Mouse (Mus musculus): ENCODE measurements around the gene Ntn5. TPM values are rescaled to one million over a fixed set of nuclear protein-coding genes. Genes with fewer than 3 reads are reported as not detected.

Ntn5 gene
- polyA plus RNA-seq (2017; shearing (Covaris generic)): under 1 TPM in 1 of 2 experiments, not detected in 1; 0.30 TPM

GRCm38 (mm10) chr7:45683396-45684050 lies at the start of gene Ntn5:
Gene Ntn5, plus strand, starts transcription at chr7:45684022.

GRCm38 (mm10) chr7:45639561-45640027 lies 44.2 kb upstream of the Ntn5 start, which contains the start of gene Mamstr:
Gene Mamstr, plus strand, starts transcription at chr7:45639977.

GRCm38 (mm10) chr7:45666161-45666560 lies 17.7 kb upstream of the Ntn5 start, which contains the start of gene Fut2:
Gene Fut2, minus strand, starts transcription at chr7:45666394.

GRCm38 (mm10) chr7:45693921-45694591 lies 10.2 kb downstream of the Ntn5 start, which contains the start of gene Sec1:
Gene Sec1, minus strand, starts transcription at chr7:45694402.

GRCm38 (mm10) chr7:45699523-45700141 lies 15.8 kb downstream of the Ntn5 start, which contains the start of gene Car11:
Gene Car11, plus strand, starts transcription at chr7:45699843.

GRCm38 (mm10) chr7:45704730-45705442 lies 21.1 kb downstream of the Ntn5 start, which contains the start of gene Dbp:
Gene Dbp, plus strand, starts transcription at chr7:45705088.

GRCm38 (mm10) chr7:45715090-45715708 lies 31.4 kb downstream of the Ntn5 start, which contains the start of gene Rpl18:
Gene Rpl18, plus strand, starts transcription at chr7:45715457.

GRCm38 (mm10) chr7:45717918-45718297 lies 34.1 kb downstream of the Ntn5 start, which contains the start of gene Sphk2:
Gene Sphk2, minus strand, starts transcription at chr7:45718002.

GRCm38 (mm10) chr7:45720413-45721233 lies 36.8 kb downstream of the Ntn5 start, which contains the start of gene Fam83e:
Gene Fam83e, plus strand, starts transcription at chr7:45721212.

GRCm38 (mm10) chr7:45725713-45726112 lies 41.9 kb downstream of the Ntn5 start, which contains the start of gene Spaca4:
Gene Spaca4, minus strand, starts transcription at chr7:45725813.

Other genes with a start within 250 kb of the Ntn5 start
- gene Gys1, start 249.2 kb upstream of the Ntn5 start, polyA plus RNA-seq (2017; shearing (Covaris generic)): 10 to 100 TPM in 1 of 2 experiments, 1 to 10 TPM in 1; 6.3 to 11.1 TPM
- 10 to 100 TPM; 52.7 to 55.4 TPM for gene Ruvbl2, start 245.9 kb upstream of the Ntn5 start, polyA plus RNA-seq (2017; shearing (Covaris generic))
- 1,000 to 10,000 TPM; 1,818 to 2,133 TPM for gene Ftl1, start 224.1 kb upstream of the Ntn5 start, polyA plus RNA-seq (2017; shearing (Covaris generic))
- 100 to 1,000 TPM; 303 to 346 TPM for gene Bax, start 217.1 kb upstream of the Ntn5 start, polyA plus RNA-seq (2017; shearing (Covaris generic))
- gene Tulp2, start 202.1 kb upstream of the Ntn5 start, polyA plus RNA-seq (2017; shearing (Covaris generic)): under 1 TPM; 0.45 to 0.88 TPM
- gene Gm45808, start 197.2 kb upstream of the Ntn5 start, polyA plus RNA-seq (2017; shearing (Covaris generic)): under 1 TPM in 1 of 2 experiments, not detected in 1; 0.21 TPM
- 1 to 10 TPM in 1 of 2 experiments, under 1 TPM in 1; 0.27 to 1.1 TPM for gene Dhdh, start 195.2 kb upstream of the Ntn5 start, polyA plus RNA-seq (2017; shearing (Covaris generic))
- gene Nucb1, start 173.6 kb upstream of the Ntn5 start, polyA plus RNA-seq (2017; shearing (Covaris generic)): 100 to 1,000 TPM; 193 to 285 TPM
- gene Ppp1r15a, start 157.8 kb upstream of the Ntn5 start, polyA plus RNA-seq (2017; shearing (Covaris generic)): 10 to 100 TPM; 30.0 to 40.4 TPM
- gene Plekha4, start 157.7 kb upstream of the Ntn5 start, polyA plus RNA-seq (2017; shearing (Covaris generic)): under 1 TPM in 1 of 2 experiments, not detected in 1; 0.49 TPM
- gene Hsd17b14, start 129.1 kb upstream of the Ntn5 start, polyA plus RNA-seq (2017; shearing (Covaris generic)): under 1 TPM; 0.85 to 0.86 TPM
- gene Bcat2, start 113.9 kb upstream of the Ntn5 start, polyA plus RNA-seq (2017; shearing (Covaris generic)): 10 to 100 TPM; 61.0 to 61.5 TPM
- not detected for gene Fgf21, start 68.5 kb upstream of the Ntn5 start, polyA plus RNA-seq (2017; shearing (Covaris generic))
- under 1 TPM in 1 of 2 experiments, not detected in 1; 0.11 TPM for gene Fut1, start 66.7 kb upstream of the Ntn5 start, polyA plus RNA-seq (2017; shearing (Covaris generic))
- gene Izumo1, start 62.2 kb upstream of the Ntn5 start, polyA plus RNA-seq (2017; shearing (Covaris generic)): under 1 TPM; 0.48 to 0.64 TPM
- gene Rasip1, start 56.5 kb upstream of the Ntn5 start, polyA plus RNA-seq (2017; shearing (Covaris generic)): 1 to 10 TPM; 1.2 to 1.4 TPM
- 1 to 10 TPM in 1 of 2 experiments, under 1 TPM in 1; 0.16 to 1.8 TPM for gene Mamstr, start 44.0 kb upstream of the Ntn5 start, polyA plus RNA-seq (2017; shearing (Covaris generic))
- under 1 TPM; 0.05 to 0.23 TPM for gene Fut2, start 17.6 kb upstream of the Ntn5 start, polyA plus RNA-seq (2017; shearing (Covaris generic))
- under 1 TPM; 0.11 to 0.87 TPM for gene Sec1, start 10.4 kb downstream of the Ntn5 start, polyA plus RNA-seq (2017; shearing (Covaris generic))
- gene Car11, start 15.8 kb downstream of the Ntn5 start, polyA plus RNA-seq (2017; shearing (Covaris generic)): 1 to 10 TPM; 1.4 to 2.6 TPM
- gene Dbp, start 21.1 kb downstream of the Ntn5 start, polyA plus RNA-seq (2017; shearing (Covaris generic)): 10 to 100 TPM; 30.7 to 43.2 TPM
- 1,000 to 10,000 TPM; 1,404 to 2,078 TPM for gene Rpl18, start 31.4 kb downstream of the Ntn5 start, polyA plus RNA-seq (2017; shearing (Covaris generic))
- gene Sphk2, start 34.0 kb downstream of the Ntn5 start, polyA plus RNA-seq (2017; shearing (Covaris generic)): 10 to 100 TPM; 21.2 to 24.8 TPM
- gene Fam83e, start 37.2 kb downstream of the Ntn5 start, polyA plus RNA-seq (2017; shearing (Covaris generic)): under 1 TPM in 1 of 2 experiments, not detected in 1; 0.09 TPM
- not detected for gene Spaca4, start 41.8 kb downstream of the Ntn5 start, polyA plus RNA-seq (2017; shearing (Covaris generic))
- under 1 TPM; 0.05 to 0.18 TPM for gene Lmtk3, start 99.7 kb downstream of the Ntn5 start, polyA plus RNA-seq (2017; shearing (Covaris generic))
- 1 to 10 TPM; 1.7 to 4.0 TPM for gene Sult2b1, start 100.6 kb downstream of the Ntn5 start, polyA plus RNA-seq (2017; shearing (Covaris generic))
- gene Cyth2, start 130.6 kb downstream of the Ntn5 start, polyA plus RNA-seq (2017; shearing (Covaris generic)): 10 to 100 TPM; 71.9 to 73.3 TPM
- gene Kcnj14, start 140.8 kb downstream of the Ntn5 start, polyA plus RNA-seq (2017; shearing (Covaris generic)): under 1 TPM; 0.06 to 0.12 TPM
- 10 to 100 TPM; 21.4 to 26.5 TPM for gene Grwd1, start 146.9 kb downstream of the Ntn5 start, polyA plus RNA-seq (2017; shearing (Covaris generic))
- gene Kdelr1, start 188.8 kb downstream of the Ntn5 start, polyA plus RNA-seq (2017; shearing (Covaris generic)): 100 to 1,000 TPM in 1 of 2 experiments, 10 to 100 TPM in 1; 84.9 to 108 TPM
- 1 to 10 TPM in 1 of 2 experiments, under 1 TPM in 1; 0.94 to 1.1 TPM for gene Grin2d, start 194.4 kb downstream of the Ntn5 start, polyA plus RNA-seq (2017; shearing (Covaris generic))
- 1 to 10 TPM in 1 of 2 experiments, not detected in 1; 2.1 TPM for gene Syngr4, start 212.7 kb downstream of the Ntn5 start, polyA plus RNA-seq (2017; shearing (Covaris generic))
- gene Tmem143, start 212.9 kb downstream of the Ntn5 start, polyA plus RNA-seq (2017; shearing (Covaris generic)): 1 to 10 TPM; 7.2 to 9.5 TPM
- gene Emp3, start 237.4 kb downstream of the Ntn5 start, polyA plus RNA-seq (2017; shearing (Covaris generic)): 100 to 1,000 TPM; 711 to 728 TPM
- gene Ccdc114, start 240.1 kb downstream of the Ntn5 start, polyA plus RNA-seq (2017; shearing (Covaris generic)): 1 to 10 TPM; 1.4 to 2.1 TPM

Data from activated CD4-positive, CD25-positive, alpha-beta regulatory T cell (primary cell).